In the genomic region with DNA sequence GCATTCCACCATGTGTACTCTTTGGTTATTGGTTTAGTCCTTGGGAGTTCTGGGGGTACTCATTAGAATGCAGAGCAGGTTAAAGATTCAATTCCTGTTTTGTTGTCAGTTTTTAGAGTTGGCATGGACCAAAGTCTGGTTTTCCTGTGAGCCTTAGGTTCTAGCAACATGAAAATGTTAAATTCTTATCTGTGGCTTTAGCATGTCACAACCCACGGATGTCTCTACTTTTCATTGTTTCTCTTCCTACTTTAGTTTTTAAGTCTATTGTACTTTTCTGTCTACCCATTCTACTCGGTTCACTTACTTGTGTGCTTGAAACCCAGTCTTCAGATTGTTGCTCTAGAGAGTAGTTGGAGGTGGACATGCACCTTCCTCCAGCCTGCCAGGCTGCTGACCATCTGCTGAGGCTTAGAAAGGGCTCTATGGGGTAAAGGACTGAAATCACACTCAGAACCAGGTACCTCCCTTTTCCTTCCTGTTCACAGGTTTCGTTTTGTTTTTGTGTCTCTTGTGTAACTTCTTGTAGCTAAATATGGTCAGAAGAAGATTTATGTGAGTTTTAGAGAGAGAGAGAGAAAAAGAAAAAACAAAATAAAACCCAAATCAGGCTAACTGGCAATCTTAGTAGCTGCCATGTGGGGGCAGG, we compare ENCODE assay signal across 20 mouse cellular contexts. TPM values are rescaled to one million over a fixed set of nuclear protein-coding genes. Genes with fewer than 3 reads are reported as not detected.
DNase-seq lines count a peak whose midpoint lies in the region; ATAC-seq and TF ChIP-seq lines count a peak whose summit lies in the region.
"Had no signal": no experiment of that assay in that cellular context is flagged by ENCODE, and none has a peak within 500 bp of the region (broad histone marks: within the 10 kb centered on the region; RNA-seq: fewer than 3 reads in every experiment).

No protein-coding gene starts in this region.

- no peak for TF ChIP-seq CTCF in lung, adult 2 months (IDR thresholded peaks at IDR 0.05; ENCODE audit: insufficient read depth, low read length)

- WGBS in lung, adult 2 months = 48% methylated on average over 3 of the region's 3 CpGs

- H3K4me3 ChIP-seq in lung, adult 2 months (replicated peaks; ENCODE audit: extremely low read depth, low read depth, low read length) = peak overlapping the region; percentile 49
- H3K4me3 ChIP-seq: embryonic facial prominence, embryonic 13.5 days; gastrocnemius, adult 2 months; hindbrain, embryonic 12.5 days had no signal

- no peak for DNase-seq in lung, adult 2 months
- no peak for DNase-seq in lung, postnatal 10 days
- no peak for DNase-seq in Muller cell, postnatal 12 days (ENCODE audit: inconsistent ontology term)
- no peak for DNase-seq in right cerebral cortex, postnatal 14 days
- DNase-seq in kidney, postnatal 10 days = no peak
- DNase-seq: adrenal gland, postnatal 14 days; cerebellum, postnatal 36 days; gastrocnemius, adult 2 months; kidney, adult 18-20 months; layer of hippocampus, adult 9-11 months; lung, embryonic 14.5 days had no signal

- peak; percentile 42; the same call in 1 of the 2 replicates for TF ChIP-seq POLR2A in lung, adult 2 months (IDR thresholded peaks at IDR 0.05; ENCODE audit: borderline replicate concordance, extremely low read depth, low read depth, low read length)

- peak; percentile 88 for ATAC-seq in CD4-positive, CD25-positive, alpha-beta regulatory T cell, adult 4 months
- ATAC-seq in inflammation-experienced regulatory T-cells, adult 6 months = peak; percentile 88
- peak; percentile 79 for ATAC-seq in neutrophil, adult 5-6 weeks (ENCODE audit: extremely low read depth, insufficient number of reproducible peaks, low FRiP score, poor library complexity, severe bottlenecking)

- no peaks in the 10 kb centered on the region for H3K4me1 ChIP-seq in lung, adult 2 months (ENCODE audit: control insufficient read depth, insufficient read depth, low read length)
- H3K4me1 ChIP-seq: embryonic facial prominence, embryonic 13.5 days; hindbrain, embryonic 12.5 days had no signal

RNA-seq across cellular contexts. Expression of a gene that starts 36.0 kb away (rescaled TPM):
- not detected in 2 replicates for polyA plus RNA-seq in lung, adult 2 months (2012; rRNA removed)
- not detected for polyA plus RNA-seq in CD4-positive, CD25-positive, alpha-beta regulatory T cell, adult 4 months (2017; shearing (Covaris generic))
- polyA plus RNA-seq in inflammation-experienced regulatory T-cells, adult 6 months (2017; shearing (Covaris generic)) = not detected
- not detected in 2 replicates for total RNA-seq in neutrophil, adult 5-6 weeks (2017)
- total RNA-seq: adrenal gland, postnatal 14 days; gastrocnemius, adult 2 months; left cerebral cortex, postnatal 25 days; midbrain, postnatal 0 days had no signal
- polyA plus RNA-seq: embryonic facial prominence, embryonic 13.5 days; forebrain, embryonic 11.5 days; heart, embryonic 11.5 days; hindbrain, embryonic 12.5 days; lung, embryonic 14.5 days; midbrain, postnatal 0 days had no signal

RNA-seq across cellular contexts. Expression of a gene that starts 47.3 kb away (rescaled TPM):
- polyA plus RNA-seq in lung, adult 2 months (2012; rRNA removed) = not detected in 2 replicates
- not detected for polyA plus RNA-seq in CD4-positive, CD25-positive, alpha-beta regulatory T cell, adult 4 months (2017; shearing (Covaris generic))
- not detected for polyA plus RNA-seq in inflammation-experienced regulatory T-cells, adult 6 months (2017; shearing (Covaris generic))
- total RNA-seq in neutrophil, adult 5-6 weeks (2017) = 0.12 TPM in 1 of 2 replicates, not detected in the other
- total RNA-seq: adrenal gland, postnatal 14 days; gastrocnemius, adult 2 months; left cerebral cortex, postnatal 25 days; midbrain, postnatal 0 days had no signal
- polyA plus RNA-seq: embryonic facial prominence, embryonic 13.5 days; forebrain, embryonic 11.5 days; heart, embryonic 11.5 days; hindbrain, embryonic 12.5 days; lung, embryonic 14.5 days; midbrain, postnatal 0 days had no signal
